In genomic region chr10:110733343-110733742, GRCm38 (mm10) we compare ENCODE assay signal across 8 mouse cellular contexts. TPM values are rescaled to one million over a fixed set of nuclear protein-coding genes. Genes with fewer than 3 reads are reported as not detected.
A peak's percentile ranks its signal among the peaks of the same experiment; 100 is the strongest.
DNase-seq lines count a peak whose midpoint lies in the region; ATAC-seq lines count a peak whose summit lies in the region.

No protein-coding gene starts in this region.

- H3K27me3 ChIP-seq in heart, embryonic 12.5 days (replicated peaks) = no peaks in the 10 kb centered on the region
- no peaks in the 10 kb centered on the region for H3K27me3 ChIP-seq in hindbrain, embryonic 12.5 days

- no peak overlapping the region for H3K4me3 ChIP-seq in heart, embryonic 12.5 days
- no peak overlapping the region for H3K4me3 ChIP-seq in hindbrain, embryonic 12.5 days

- no peak overlapping the region for H3K9ac ChIP-seq in heart, embryonic 12.5 days
- no peak overlapping the region for H3K9ac ChIP-seq in hindbrain, embryonic 12.5 days

- peak; percentile 87 for DNase-seq in heart, adult 11 months
- peak; percentile 88 for DNase-seq in brain, adult 2 months (ENCODE audit: low read depth, low spot score)
- DNase-seq in layer of hippocampus, postnatal 14 days (ENCODE audit: low spot score in 2 of 2) = peak; percentile 41 to 66
- peak; percentile 79 for DNase-seq in lung, postnatal 10 days
- DNase-seq in right cerebral cortex, postnatal 10 days (ENCODE audit: low spot score in 2 of 2) = peak; percentile 50 to 82

- no peak overlapping the region for H3K27ac ChIP-seq in heart, embryonic 12.5 days (ENCODE audit: poor library complexity, severe bottlenecking)
- no peak overlapping the region for H3K27ac ChIP-seq in hindbrain, embryonic 12.5 days

- WGBS in heart, embryonic 12.5 days = 22% methylated on average over 6 of the region's 6 CpGs
- WGBS in hindbrain, embryonic 12.5 days = 25% methylated on average over 6 of the region's 6 CpGs

- 0 out of 2 replicates have a peak, but pooled peaks cover 2% of the 10 kb centered on the region for H3K9me3 ChIP-seq in heart, embryonic 12.5 days (replicated peaks)
- no peaks in the 10 kb centered on the region for H3K9me3 ChIP-seq in hindbrain, embryonic 12.5 days (replicated peaks)

- H3K36me3 ChIP-seq in heart, embryonic 12.5 days = no peaks in the 10 kb centered on the region
- H3K36me3 ChIP-seq in hindbrain, embryonic 12.5 days = no peaks in the 10 kb centered on the region

- no peaks in the 10 kb centered on the region for H3K4me1 ChIP-seq in heart, embryonic 12.5 days (replicated peaks)
- no peaks in the 10 kb centered on the region for H3K4me1 ChIP-seq in hindbrain, embryonic 12.5 days

- no peak for ATAC-seq in heart, embryonic 12.5 days (ENCODE audit: insufficient number of reproducible peaks, low FRiP score)
- peak; percentile 67 for ATAC-seq in erythroblast, adult 5-6 weeks (replicated peaks; ENCODE audit: low FRiP score, poor library complexity, severe bottlenecking)
- ATAC-seq in hindbrain, embryonic 12.5 days (ENCODE audit: low FRiP score) = peak; percentile 56

- H3K4me2 ChIP-seq in heart, embryonic 12.5 days = no peak overlapping the region
- H3K4me2 ChIP-seq in hindbrain, embryonic 12.5 days (replicated peaks) = no peak overlapping the region

RNA-seq across cellular contexts. Expression of gene E2f7, which starts 11.9 kb away (rescaled TPM):
- polyA plus RNA-seq in heart, embryonic 12.5 days (2016; fragmentation: Nextera tagmentation; extraction: Ambion mirVana) = 20.1 and 22.6 TPM in 2 replicates
- total RNA-seq in erythroblast, adult 5-6 weeks (2015; ENCODE audit: low replicate concordance) = 4.8 and 12.1 TPM in 2 replicates
- total RNA-seq in erythroblast, adult 5-6 weeks (2017; ENCODE audit: low replicate concordance) = 8.9 and 17.6 TPM in 2 replicates
- polyA plus RNA-seq in hindbrain, embryonic 12.5 days (2016; fragmentation: Nextera tagmentation; extraction: Ambion mirVana) = 22.5 and 26.5 TPM in 2 replicates
- total RNA-seq in layer of hippocampus, postnatal 14 days (2021) = 1 to 10 TPM in 1 of 2 experiments, under 1 TPM in 1; 0.62 to 1.2 TPM
